Mouse (Mus musculus) ES-E14 (cell line): ENCODE results near the gene Fbxl19.

Source experiments
- CHD2 ChIP-seq: IDR thresholded peaks from 2 replicates; pipeline ENCODE4 v1.6.1; 2014; ENCODE audit warnings: mild to moderate bottlenecking, low read depth, low read length, inconsistent platforms
- HCFC1 ChIP-seq: IDR thresholded peaks from 2 replicates; pipeline ENCODE4 v1.6.1; 2012; ENCODE audit warnings: low read length, inconsistent platforms, borderline replicate concordance; ENCODE audit not compliant: insufficient read depth
- ZC3H11A ChIP-seq: IDR thresholded peaks from 2 replicates; pipeline ENCODE4 v1.6.1; 2012; ENCODE audit warnings: low read depth, mild to moderate bottlenecking, inconsistent platforms, low read length, borderline replicate concordance
- ZNF384 ChIP-seq: IDR thresholded peaks from 2 replicates; pipeline ENCODE4 v1.6.1; 2012; ENCODE audit warnings: low read depth, low read length, inconsistent platforms

- TF ChIP-seq CHD2: no peak
- TF ChIP-seq HCFC1: no peak
- TF ChIP-seq ZNF384: no peak
- TF ChIP-seq ZC3H11A: no peak
These were observed 67.9 kb downstream of the Fbxl19 start for GRCm38 (mm10) chr7:127812292-127812691.
